Mouse (Mus musculus) cortical plate, adult 2 months (tissue): Measurements from ENCODE around the gene Sephs2.

Experiments used
- CTCF ChIP-seq: fragments of 200-500 bp; IDR thresholded peaks from 2 replicates; pipeline ENCODE4 v1.5.1; 2011; ENCODE audit warnings: mild to moderate bottlenecking, control low read depth, low read length; ENCODE audit not compliant: insufficient read depth; ENCODE audit errors: extremely low read depth
- POLR2A ChIP-seq: fragments of 200-500 bp; IDR thresholded peaks from 2 replicates; pipeline ENCODE4 v1.6.1; 2011; ENCODE audit warnings: mild to moderate bottlenecking, low read length, control low read depth; ENCODE audit not compliant: insufficient read depth; ENCODE audit errors: extremely low read depth

DNA sequence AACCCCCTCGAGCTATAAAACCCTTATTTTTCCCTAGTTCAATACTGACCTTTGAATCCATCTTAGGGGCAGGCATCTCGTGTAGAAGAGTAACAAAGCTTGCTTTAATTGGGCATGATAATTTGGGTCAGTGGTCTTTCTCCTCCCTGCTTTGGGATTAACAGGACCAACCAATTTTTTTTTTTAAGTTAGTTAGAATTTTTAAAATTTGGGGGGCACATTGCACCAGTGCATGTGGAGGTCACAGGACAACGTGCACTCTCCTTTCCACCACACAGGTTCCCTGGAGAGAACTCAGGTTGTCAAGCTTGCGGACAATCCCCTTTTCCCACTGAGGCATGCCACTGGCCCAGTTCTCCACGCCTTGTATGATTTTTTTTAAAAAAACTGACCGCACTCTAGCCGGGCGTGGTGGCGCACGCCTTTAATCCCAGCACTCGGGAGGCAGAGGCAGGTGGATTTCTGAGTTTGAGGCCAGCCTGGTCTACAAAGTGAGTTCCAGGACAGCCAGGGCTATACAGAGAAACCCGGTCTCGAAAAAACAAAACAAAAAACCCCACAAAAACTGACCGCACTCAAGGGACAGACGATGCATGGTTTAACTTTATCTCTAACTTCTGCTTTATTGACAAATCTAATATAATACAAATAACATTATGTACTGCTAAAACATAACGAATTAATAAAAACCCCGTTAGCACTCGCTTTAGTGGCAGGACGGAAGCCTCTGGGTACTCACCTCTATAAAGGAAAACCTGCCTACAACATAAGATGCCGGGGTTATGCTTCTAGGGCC is 41.8 kb downstream of the Sephs2 start:
- no peak for TF ChIP-seq POLR2A
- no peak for TF ChIP-seq CTCF
